Mouse (Mus musculus) forebrain, embryonic 11.5 days (tissue): ENCODE measurements around the gene Cdk5. TPM values are rescaled to one million over a fixed set of nuclear protein-coding genes. Genes with fewer than 3 reads are reported as not detected.

Source experiments
- ATAC-seq: fragments of 200-750 bp; cut with Nextera tagmentation; replicated peaks from 2 replicates; pipeline ENCODE4 v1.8.0; 2017; ENCODE audit warnings: moderate TSS enrichment; ENCODE audit not compliant: low FRiP score
- DNase-seq: peaks from one replicate; pipeline ENCODE4 v3.0.0-alpha.2; 2017; ENCODE audit warnings: low spot score
- H3K27ac ChIP-seq: fragments of 300-500 bp; sonication (generic); 2 replicates; pipeline ENCODE4 v1.5.1; 2014; ENCODE audit warnings: low read depth, low read length
- H3K27me3 ChIP-seq: fragments of 300-500 bp; sonication (generic); 2 replicates; pipeline ENCODE4 v1.6.1; 2014; ENCODE audit warnings: mild to moderate bottlenecking, low read length, mixed read lengths; ENCODE audit not compliant: control insufficient read depth, insufficient read depth
- H3K36me3 ChIP-seq: fragments of 300-500 bp; sonication (generic); 2 replicates; pipeline ENCODE4 v1.6.1; 2014; ENCODE audit warnings: mild to moderate bottlenecking, low read length, moderate library complexity, mixed read lengths; ENCODE audit not compliant: control insufficient read depth, insufficient read depth
- H3K4me1 ChIP-seq: fragments of 300-500 bp; sonication (generic); replicated peaks from 2 replicates; pipeline ENCODE4 v1.6.1; 2014; ENCODE audit warnings: low read length, mixed read lengths; ENCODE audit not compliant: control insufficient read depth, insufficient read depth
- H3K4me2 ChIP-seq: fragments of 300-500 bp; sonication (generic); 2 replicates; pipeline ENCODE4 v1.6.1; 2014; ENCODE audit warnings: low read depth, mild to moderate bottlenecking, low read length, moderate library complexity, mixed read lengths; ENCODE audit not compliant: severe bottlenecking
- H3K4me3 ChIP-seq: fragments of 300-500 bp; sonication (generic); 2 replicates; pipeline ENCODE4 v1.5.1; 2014; ENCODE audit warnings: low read depth, low read length
- H3K9ac ChIP-seq: fragments of 300-500 bp; sonication (generic); 2 replicates; pipeline ENCODE4 v1.6.1; 2014; ENCODE audit warnings: low read length
- H3K9me3 ChIP-seq: fragments of 300-500 bp; sonication (generic); 2 replicates; pipeline ENCODE4 v1.6.1; 2016; ENCODE audit warnings: low read length, mixed read lengths; ENCODE audit not compliant: control insufficient read depth
- WGBS: fragments of 180-500 bp; shearing (Covaris S2); extraction: QIAGEN DNeasy Blood & Tissue Kit; methylation state at CpG from one replicate; pipeline ENCODE4 v1.1.7; 2014; 5-methylcytosine and 5-hydroxymethylcytosine counted together
- polyA plus RNA-seq: library from polyadenylated mRNA; unstranded; fragments of >200 nt; fragmentation: Nextera tagmentation; extraction: Ambion mirVana; gene quantifications from 2 replicates; pipeline ENCODE4 v1.2.1, GENCODE M21; 2014

The Cdk5 gene
- polyA plus RNA-seq, 1 experiment from 2014 or later: 47.5 TPM

DNA sequence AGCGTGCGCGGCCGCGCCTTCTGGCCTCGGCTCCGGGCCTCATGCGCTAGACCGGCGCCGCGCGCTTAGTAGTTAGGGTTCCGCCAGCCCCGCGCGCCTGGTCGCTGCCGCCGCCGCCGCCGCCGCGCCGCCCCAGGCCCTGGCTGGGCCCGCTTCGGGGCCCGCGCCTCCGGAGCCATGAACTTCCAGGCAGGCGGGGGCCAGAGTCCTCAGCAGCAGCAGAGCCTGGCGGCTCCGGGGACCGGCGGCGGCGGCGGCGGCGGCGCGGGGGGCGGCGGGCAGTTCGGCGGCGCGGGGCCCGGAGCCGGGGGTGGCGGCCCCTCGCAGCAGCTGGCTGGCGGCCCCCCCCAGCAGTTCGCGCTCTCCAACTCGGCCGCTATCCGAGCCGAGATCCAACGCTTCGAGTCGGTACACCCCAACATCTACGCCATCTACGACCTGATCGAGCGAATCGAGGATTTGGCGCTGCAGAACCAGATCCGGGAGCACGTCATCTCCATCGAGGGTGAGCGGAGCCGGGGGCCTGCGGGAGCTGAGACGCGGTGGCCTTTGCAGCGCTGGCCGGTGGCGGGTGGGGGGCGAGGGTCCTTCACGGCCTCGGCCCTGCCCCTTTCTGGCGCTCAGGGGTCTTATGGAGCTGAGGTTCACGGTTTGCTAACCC lies 28.8 kb upstream of the Cdk5 start, which contains the start of gene Agap3:
Agap3 (plus strand) TSS at position 148 of the 661 bp plus-strand sequence.
- peak within 1 kb of the TSS; percentile 93 for H3K4me3 ChIP-seq
- H3K9me3 ChIP-seq: no peaks in the 10 kb centered on the region
- H3K36me3 ChIP-seq: no peaks in the 10 kb centered on the region; the same call in 1 of the 2 replicates
- H3K4me2 ChIP-seq: peak within 1 kb of the TSS; percentile 98
- WGBS: 1% methylated on average over 52 of the region's 85 CpGs
- no peaks in the 10 kb centered on the region for H3K27me3 ChIP-seq
- peak within 1 kb of the TSS; percentile 86 for H3K27ac ChIP-seq
- H3K9ac ChIP-seq: peak within 1 kb of the TSS; percentile 93
- ATAC-seq (peak; percentile 55), DNase-seq (peak; percentile 74)
- H3K4me1 ChIP-seq: peaks cover 36% of the 10 kb centered on the region

GRCm38 (mm10) chr5:24451264-24452029 lies 28.1 kb upstream of the Cdk5 start:
- H3K27me3 ChIP-seq: no peaks in the 10 kb centered on the region
- DNase-seq (peak; percentile 95), ATAC-seq (peak; percentile 73)
- WGBS: 3% methylated on average over 50 of the region's 66 CpGs
- H3K36me3 ChIP-seq: no peaks in the 10 kb centered on the region
- H3K27ac ChIP-seq: peak overlapping the region; percentile 86
- peak overlapping the region; percentile 98 for H3K4me2 ChIP-seq
- H3K9me3 ChIP-seq: no peaks in the 10 kb centered on the region
- peaks cover 36% of the 10 kb centered on the region for H3K4me1 ChIP-seq
- peak overlapping the region; percentile 93 for H3K4me3 ChIP-seq
- peak overlapping the region; percentile 93 for H3K9ac ChIP-seq

- WGBS: 3% methylated on average over 34 of the region's 34 CpGs
- Histone ChIP-seq H3K4me2 (peak within 1 kb of the TSS; percentile 83), H3K27ac (no peak within 1 kb of the TSS), H3K9me3 (no peaks in the 10 kb centered on the region), H3K36me3 (no peaks in the 10 kb centered on the region), H3K9ac (peak within 1 kb of the TSS; percentile 66), H3K4me1 (peaks cover 24% of the 10 kb centered on the region; the same call in 1 of the 2 replicates), H3K27me3 (no peaks in the 10 kb centered on the region), H3K4me3 (peak within 1 kb of the TSS; percentile 55)
- ATAC-seq (peak; percentile 48), DNase-seq (peak; percentile 86)
These were observed 24.4 kb upstream of the Cdk5 start, which contains the start of gene Tmub1 for GRCm38 (mm10) chr5:24447624-24448298. TSS of gene Tmub1 (minus strand) at chr5:24447854.

- no peaks in the 10 kb centered on the region for H3K9me3 ChIP-seq
- ATAC-seq (no peak), DNase-seq (no peak)
- no peak overlapping the region for H3K9ac ChIP-seq
- no peak overlapping the region for H3K4me3 ChIP-seq
- 93% methylated on average over 7 of the region's 7 CpGs for WGBS
- no peak overlapping the region for H3K27ac ChIP-seq
- H3K27me3 ChIP-seq: no peaks in the 10 kb centered on the region
- peaks cover 24% of the 10 kb centered on the region; the same call in 1 of the 2 replicates for H3K4me1 ChIP-seq
- no peaks in the 10 kb centered on the region; the same call in 1 of the 2 replicates for H3K36me3 ChIP-seq
- 0 out of 2 replicates have a peak overlapping the region, but pooled peaks have one; percentile 83 for H3K4me2 ChIP-seq
These were observed 23.3 kb upstream of the Cdk5 start for GRCm38 (mm10) chr5:24446630-24447029.

DNA sequence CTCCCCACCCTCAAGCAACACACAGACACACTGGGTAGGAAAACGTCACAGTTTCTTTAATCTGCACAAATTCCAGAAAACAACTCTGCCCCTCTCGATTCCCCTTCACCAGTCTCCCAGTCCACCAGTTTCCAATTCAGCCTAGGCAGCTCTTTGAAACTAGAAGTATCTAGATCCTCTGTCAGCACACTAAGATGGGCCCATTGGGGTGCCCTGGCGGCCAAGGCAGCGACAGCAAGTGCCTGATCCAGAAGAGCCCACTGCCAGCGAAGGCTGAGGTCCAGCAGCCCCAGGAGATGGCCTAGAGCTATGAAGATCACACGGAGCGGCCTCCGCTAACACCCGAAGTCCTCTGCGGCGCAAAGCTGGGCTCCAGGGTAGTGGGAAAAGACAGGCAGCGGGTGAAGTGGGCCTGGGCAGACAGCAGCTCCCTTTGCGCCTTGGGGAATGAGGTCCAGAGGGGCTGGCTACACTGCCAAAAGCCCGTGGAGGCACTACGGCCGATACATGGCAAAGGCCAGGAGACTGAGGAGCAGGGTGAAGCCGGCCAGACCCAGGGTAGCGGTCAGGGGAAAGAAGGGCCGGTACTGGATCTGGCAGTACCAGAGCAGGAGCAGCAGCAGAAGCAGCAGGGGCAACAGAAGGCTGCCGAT lies 22.2 kb upstream of the Cdk5 start:
- H3K9ac ChIP-seq: peak overlapping the region; percentile 97
- 56% methylated on average over 20 of the region's 20 CpGs for WGBS
- H3K4me3 ChIP-seq: peak overlapping the region; percentile 93
- H3K9me3 ChIP-seq: no peaks in the 10 kb centered on the region
- H3K27ac ChIP-seq: peak overlapping the region; percentile 63
- DNase-seq: no peak
- peaks cover 3% of the 10 kb centered on the region; the same call in 1 of the 2 replicates for H3K36me3 ChIP-seq
- H3K27me3 ChIP-seq: no peaks in the 10 kb centered on the region
- ATAC-seq: no peak; the same call in 1 of the 2 replicates
- peaks cover 19% of the 10 kb centered on the region; the same call in 1 of the 2 replicates for H3K4me1 ChIP-seq
- peak overlapping the region; percentile 87 for H3K4me2 ChIP-seq

GRCm38 (mm10) chr5:24444746-24445427 lies 21.6 kb upstream of the Cdk5 start, which contains the start of gene Fastk:
TSS of gene Fastk (minus strand) at chr5:24445287.
- Histone ChIP-seq H3K36me3 (peaks cover 3% of the 10 kb centered on the region; the same call in 1 of the 2 replicates), H3K9me3 (no peaks in the 10 kb centered on the region), H3K4me3 (peak within 1 kb of the TSS; percentile 93), H3K27ac (peak within 1 kb of the TSS; percentile 75), H3K4me1 (peaks cover 19% of the 10 kb centered on the region; the same call in 1 of the 2 replicates), H3K27me3 (no peaks in the 10 kb centered on the region), H3K4me2 (peak within 1 kb of the TSS; percentile 87), H3K9ac (peak within 1 kb of the TSS; percentile 97)
- ATAC-seq (peak; percentile 82), DNase-seq (peak; percentile 96)
- under 1% methylated on average over 60 of the region's 60 CpGs for WGBS

DNA sequence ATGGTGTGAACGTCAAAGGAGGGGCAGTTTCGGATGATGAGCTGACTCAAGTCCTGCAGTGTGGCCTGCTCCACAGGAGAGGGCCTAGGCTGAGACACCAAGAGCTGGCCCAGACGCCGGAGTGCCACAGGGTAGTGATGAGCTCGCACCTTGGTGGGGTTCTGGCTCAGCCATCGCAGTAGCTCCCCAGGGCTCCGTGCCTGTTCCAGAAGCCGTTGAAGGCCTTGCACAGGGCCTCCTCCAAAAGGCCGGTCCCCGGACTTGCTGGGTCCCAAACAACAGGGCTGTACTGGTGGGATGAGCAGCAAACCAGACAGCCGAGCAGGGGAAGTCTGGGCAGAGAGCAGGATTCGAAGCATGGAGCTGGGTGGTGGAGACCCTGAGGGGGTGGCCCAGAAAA lies 20.6 kb upstream of the Cdk5 start:
- peak overlapping the region; percentile 87 for H3K4me2 ChIP-seq
- peaks cover 19% of the 10 kb centered on the region; the same call in 1 of the 2 replicates for H3K4me1 ChIP-seq
- H3K4me3 ChIP-seq: peak overlapping the region; percentile 93
- DNase-seq (no peak), ATAC-seq (no peak)
- H3K9me3 ChIP-seq: no peaks in the 10 kb centered on the region
- H3K27me3 ChIP-seq: no peaks in the 10 kb centered on the region
- WGBS: 89% methylated on average over 12 of the region's 12 CpGs
- peak overlapping the region; percentile 97 for H3K9ac ChIP-seq
- H3K36me3 ChIP-seq: peaks cover 3% of the 10 kb centered on the region; the same call in 1 of the 2 replicates
- no peak overlapping the region for H3K27ac ChIP-seq
